Mouse (Mus musculus) G1E (cell line): ENCODE measurements around the gene Vps4a.

Experiments
- CTCF ChIP-seq: IDR thresholded peaks from 2 replicates; pipeline ENCODE4 v1.5.1; 2012; ENCODE audit warnings: low read depth, low read length, inconsistent platforms, mixed read lengths
- GATA1 ChIP-seq: IDR thresholded peaks from 2 replicates; pipeline ENCODE4 v1.6.1; 2012; ENCODE audit warnings: borderline replicate concordance, low read length, inconsistent platforms, mixed read lengths
- GATA2 ChIP-seq: IDR thresholded peaks from 2 replicates; pipeline ENCODE4 v1.6.1; 2012; ENCODE audit warnings: low read depth, low read length, inconsistent platforms, borderline replicate concordance
- POLR2AphosphoS5 ChIP-seq: IDR thresholded peaks from 2 replicates; pipeline ENCODE4 v1.6.1; 2012; ENCODE audit warnings: low read depth, low read length, inconsistent platforms; ENCODE audit not compliant: insufficient replicate concordance
- TAL1 ChIP-seq: conservative IDR thresholded peaks from 2 replicates; pipeline ENCODE4 v1.6.1; 2012; ENCODE audit warnings: low read depth, low read length, inconsistent platforms, mixed read lengths

- no peak for TF ChIP-seq CTCF
- no peak for TF ChIP-seq GATA1
- no peak for TF ChIP-seq TAL1
- TF ChIP-seq POLR2AphosphoS5: no peak
- no peak for TF ChIP-seq GATA2
Observed at GRCm38 (mm10) chr8:107074128-107074527, 43.1 kb downstream of the Vps4a start.
